Mouse (Mus musculus): ENCODE measurements around the gene Spem2. TPM values are rescaled to one million over a fixed set of nuclear protein-coding genes. Genes with fewer than 3 reads are reported as not detected.

Gene Spem2
- polyA plus RNA-seq, 1 experiment from 2014 or later: not detected

Other genes starting within 250 kb of the Spem2 start
- 14.6 and 15.5 TPM in 2 replicates for gene Wrap53, start 238.2 kb downstream of the Spem2 start, polyA plus RNA-seq (2015; fragmentation: Nextera tagmentation; extraction: Ambion mirVana)
- 55.5 and 55.8 TPM in 2 replicates for gene Trp53, start 238.1 kb downstream of the Spem2 start, polyA plus RNA-seq (2015; fragmentation: Nextera tagmentation; extraction: Ambion mirVana)
- 11.2 and 12.6 TPM in 2 replicates for gene Atp1b2, start 212.5 kb downstream of the Spem2 start, polyA plus RNA-seq (2015; fragmentation: Nextera tagmentation; extraction: Ambion mirVana)
- gene Shbg, start 200.6 kb downstream of the Spem2 start, polyA plus RNA-seq (2015; fragmentation: Nextera tagmentation; extraction: Ambion mirVana): 26.2 and 27.9 TPM in 2 replicates
- 10.4 and 11.5 TPM in 2 replicates for gene Sat2, start 196.4 kb downstream of the Spem2 start, polyA plus RNA-seq (2015; fragmentation: Nextera tagmentation; extraction: Ambion mirVana)
- gene Fxr2, start 185.5 kb downstream of the Spem2 start, polyA plus RNA-seq (2015; fragmentation: Nextera tagmentation; extraction: Ambion mirVana): 7.0 and 8.1 TPM in 2 replicates
- 0.11 TPM in 1 of 2 replicates, not detected in the other for gene Sox15, start 163.2 kb downstream of the Spem2 start, polyA plus RNA-seq (2015; fragmentation: Nextera tagmentation; extraction: Ambion mirVana)
- 34.5 and 35.0 TPM in 2 replicates for gene Mpdu1, start 155.8 kb downstream of the Spem2 start, polyA plus RNA-seq (2015; fragmentation: Nextera tagmentation; extraction: Ambion mirVana)
- 32.0 and 35.4 TPM in 2 replicates for gene Cd68, start 152.3 kb downstream of the Spem2 start, polyA plus RNA-seq (2015; fragmentation: Nextera tagmentation; extraction: Ambion mirVana)
- gene Eif4a1, start 146.0 kb downstream of the Spem2 start, polyA plus RNA-seq (2015; fragmentation: Nextera tagmentation; extraction: Ambion mirVana): 223 and 225 TPM in 2 replicates
- 22.7 and 24.9 TPM in 2 replicates for gene Senp3, start 136.4 kb downstream of the Spem2 start, polyA plus RNA-seq (2015; fragmentation: Nextera tagmentation; extraction: Ambion mirVana)
- gene Tnfsf13, start 132.7 kb downstream of the Spem2 start, polyA plus RNA-seq (2015; fragmentation: Nextera tagmentation; extraction: Ambion mirVana): 0.17 and 0.40 TPM in 2 replicates
- 2.5 and 2.8 TPM in 2 replicates for gene Tnfsf12, start 122.6 kb downstream of the Spem2 start, polyA plus RNA-seq (2015; fragmentation: Nextera tagmentation; extraction: Ambion mirVana)
- gene Tnfsfm13, start 122.4 kb downstream of the Spem2 start, polyA plus RNA-seq (2015; fragmentation: Nextera tagmentation; extraction: Ambion mirVana): 0.95 and 1.1 TPM in 2 replicates
- 11.1 and 11.9 TPM in 2 replicates for gene Polr2a, start 59.8 kb downstream of the Spem2 start, polyA plus RNA-seq (2015; fragmentation: Nextera tagmentation; extraction: Ambion mirVana)
- gene Slc35g3, start 56.5 kb downstream of the Spem2 start, polyA plus RNA-seq (2015; fragmentation: Nextera tagmentation; extraction: Ambion mirVana): 0.07 TPM in 1 of 2 replicates, not detected in the other
- gene Zbtb4, start 52.6 kb downstream of the Spem2 start, polyA plus RNA-seq (2015; fragmentation: Nextera tagmentation; extraction: Ambion mirVana): 0.61 and 0.81 TPM in 2 replicates
- gene Chrnb1, start 22.5 kb downstream of the Spem2 start, polyA plus RNA-seq (2015; fragmentation: Nextera tagmentation; extraction: Ambion mirVana): 0.61 and 0.96 TPM in 2 replicates
- 0.19 and 0.21 TPM in 2 replicates for gene Fgf11, start 16.6 kb downstream of the Spem2 start, polyA plus RNA-seq (2015; fragmentation: Nextera tagmentation; extraction: Ambion mirVana)
- gene Tmem102, start 12.8 kb downstream of the Spem2 start, polyA plus RNA-seq (2015; fragmentation: Nextera tagmentation; extraction: Ambion mirVana): 0.62 and 1.0 TPM in 2 replicates
- gene Gm39566, start 3.2 kb downstream of the Spem2 start, polyA plus RNA-seq (2015; fragmentation: Nextera tagmentation; extraction: Ambion mirVana): not detected in 2 replicates
- gene Spem1, start 3.7 kb upstream of the Spem2 start, polyA plus RNA-seq (2015; fragmentation: Nextera tagmentation; extraction: Ambion mirVana): not detected in 2 replicates
- gene Nlgn2, start 19.3 kb upstream of the Spem2 start, polyA plus RNA-seq (2015; fragmentation: Nextera tagmentation; extraction: Ambion mirVana): 0.66 and 0.83 TPM in 2 replicates
- gene Tmem256, start 20.0 kb upstream of the Spem2 start, polyA plus RNA-seq (2015; fragmentation: Nextera tagmentation; extraction: Ambion mirVana): 404 and 413 TPM in 2 replicates
- gene Plscr3, start 27.9 kb upstream of the Spem2 start, polyA plus RNA-seq (2015; fragmentation: Nextera tagmentation; extraction: Ambion mirVana): 22.0 and 27.8 TPM in 2 replicates
- 0.74 and 0.96 TPM in 2 replicates for gene Tnk1, start 40.3 kb upstream of the Spem2 start, polyA plus RNA-seq (2015; fragmentation: Nextera tagmentation; extraction: Ambion mirVana)
- gene Tmem95, start 59.6 kb upstream of the Spem2 start, polyA plus RNA-seq (2015; fragmentation: Nextera tagmentation; extraction: Ambion mirVana): not detected in 2 replicates
- gene Kctd11, start 62.9 kb upstream of the Spem2 start, polyA plus RNA-seq (2015; fragmentation: Nextera tagmentation; extraction: Ambion mirVana): 1.3 and 1.4 TPM in 2 replicates
- 6.5 and 6.8 TPM in 2 replicates for gene Acap1, start 77.1 kb upstream of the Spem2 start, polyA plus RNA-seq (2015; fragmentation: Nextera tagmentation; extraction: Ambion mirVana)
- 0.46 and 0.76 TPM in 2 replicates for gene 2810408A11Rik, start 82.5 kb upstream of the Spem2 start, polyA plus RNA-seq (2015; fragmentation: Nextera tagmentation; extraction: Ambion mirVana)
- gene Neurl4, start 82.6 kb upstream of the Spem2 start, polyA plus RNA-seq (2015; fragmentation: Nextera tagmentation; extraction: Ambion mirVana): 2.2 and 2.6 TPM in 2 replicates
- 81.1 and 83.1 TPM in 2 replicates for gene Gps2, start 95.4 kb upstream of the Spem2 start, polyA plus RNA-seq (2015; fragmentation: Nextera tagmentation; extraction: Ambion mirVana)
- 1,065 and 1,134 TPM in 2 replicates for gene Eif5a, start 103.5 kb upstream of the Spem2 start, polyA plus RNA-seq (2015; fragmentation: Nextera tagmentation; extraction: Ambion mirVana)
- 0.18 TPM in 1 of 2 replicates, not detected in the other for gene Ybx2, start 117.3 kb upstream of the Spem2 start, polyA plus RNA-seq (2015; fragmentation: Nextera tagmentation; extraction: Ambion mirVana)
- gene Slc2a4, start 129.7 kb upstream of the Spem2 start, polyA plus RNA-seq (2015; fragmentation: Nextera tagmentation; extraction: Ambion mirVana): 18.4 and 22.6 TPM in 2 replicates
- gene Cldn7, start 146.3 kb upstream of the Spem2 start, polyA plus RNA-seq (2015; fragmentation: Nextera tagmentation; extraction: Ambion mirVana): 5.4 and 11.7 TPM in 2 replicates
- gene Ctdnep1, start 162.7 kb upstream of the Spem2 start, polyA plus RNA-seq (2015; fragmentation: Nextera tagmentation; extraction: Ambion mirVana): 7.1 and 7.3 TPM in 2 replicates
- gene Elp5, start 164.1 kb upstream of the Spem2 start, polyA plus RNA-seq (2015; fragmentation: Nextera tagmentation; extraction: Ambion mirVana): 55.1 and 57.2 TPM in 2 replicates
- gene Gabarap, start 172.7 kb upstream of the Spem2 start, polyA plus RNA-seq (2015; fragmentation: Nextera tagmentation; extraction: Ambion mirVana): 255 and 280 TPM in 2 replicates
- gene Phf23, start 177.3 kb upstream of the Spem2 start, polyA plus RNA-seq (2015; fragmentation: Nextera tagmentation; extraction: Ambion mirVana): 17.5 and 18.2 TPM in 2 replicates
- 4.4 and 5.1 TPM in 2 replicates for gene Dvl2, start 182.1 kb upstream of the Spem2 start, polyA plus RNA-seq (2015; fragmentation: Nextera tagmentation; extraction: Ambion mirVana)
- gene Acadvl, start 196.9 kb upstream of the Spem2 start, polyA plus RNA-seq (2015; fragmentation: Nextera tagmentation; extraction: Ambion mirVana): 127 and 138 TPM in 2 replicates
- gene Dlg4, start 198.5 kb upstream of the Spem2 start, polyA plus RNA-seq (2015; fragmentation: Nextera tagmentation; extraction: Ambion mirVana): 0.40 and 0.53 TPM in 2 replicates
- 5.0 and 6.0 TPM in 2 replicates for gene Asgr1, start 235.6 kb upstream of the Spem2 start, polyA plus RNA-seq (2015; fragmentation: Nextera tagmentation; extraction: Ambion mirVana)